Mouse (Mus musculus) midbrain, postnatal 0 days (tissue): ENCODE results near the gene Tmf1. TPM values are rescaled to one million over a fixed set of nuclear protein-coding genes. Genes with fewer than 3 reads are reported as not detected.

Experiments used
- ATAC-seq: fragments of 200-750 bp; cut with Nextera tagmentation; 2 replicates; pipeline ENCODE4 v1.8.0; 2017; ENCODE audit warnings: moderate number of reproducible peaks, mild to moderate bottlenecking, moderate TSS enrichment, moderate library complexity; ENCODE audit not compliant: low FRiP score
- DNase-seq: peaks from one replicate; pipeline ENCODE4 v3.0.0-alpha.2; 2015; ENCODE audit warnings: low spot score
- H3K27ac ChIP-seq: fragments of 300-500 bp; sonication (generic); 2 replicates; pipeline ENCODE4 v1.5.1; 2014; ENCODE audit warnings: low read depth, mild to moderate bottlenecking, low read length, mixed read lengths
- H3K27me3 ChIP-seq: fragments of 300-500 bp; sonication (generic); 2 replicates; pipeline ENCODE4 v1.6.1; 2014; ENCODE audit warnings: low read length, control low read depth, mixed read lengths; ENCODE audit not compliant: insufficient read depth
- H3K36me3 ChIP-seq: fragments of 300-500 bp; sonication (generic); 2 replicates; pipeline ENCODE4 v1.6.1; 2014; ENCODE audit warnings: low read length, control low read depth, mixed read lengths; ENCODE audit not compliant: insufficient read depth
- H3K4me1 ChIP-seq: fragments of 300-500 bp; sonication (generic); 2 replicates; pipeline ENCODE4 v1.6.1; 2014; ENCODE audit warnings: mild to moderate bottlenecking, control low read depth, antibody characterized with exemption, low read length, mixed read lengths; ENCODE audit not compliant: insufficient read depth
- H3K4me2 ChIP-seq: fragments of 300-500 bp; sonication (generic); 2 replicates; pipeline ENCODE4 v1.6.1; 2014; ENCODE audit warnings: low read depth, mild to moderate bottlenecking, low read length, mixed read lengths; ENCODE audit not compliant: poor library complexity, severe bottlenecking
- H3K4me3 ChIP-seq: fragments of 300-500 bp; sonication (generic); 2 replicates; pipeline ENCODE4 v1.5.1; 2014; ENCODE audit warnings: low read depth, mild to moderate bottlenecking, low read length, moderate library complexity
- H3K9ac ChIP-seq: fragments of 300-500 bp; sonication (generic); replicated peaks from 2 replicates; pipeline ENCODE4 v1.6.1; 2014; ENCODE audit warnings: mild to moderate bottlenecking, low read length, moderate library complexity, mixed read lengths; ENCODE audit not compliant: poor library complexity, severe bottlenecking
- H3K9me3 ChIP-seq: fragments of 300-500 bp; sonication (generic); 2 replicates; pipeline ENCODE4 v1.6.1; 2016; ENCODE audit warnings: low read length, control low read depth
- CTCF ChIP-seq: IDR thresholded peaks from 2 replicates; pipeline ENCODE4 v1.5.1; 2016; ENCODE audit warnings: antibody characterized with exemption, mild to moderate bottlenecking
- WGBS: fragments of 180-500 bp; shearing (Covaris S2); extraction: QIAGEN DNeasy Blood & Tissue Kit; methylation state at CpG from one replicate; pipeline ENCODE4 v1.1.7; 2014; 5-methylcytosine and 5-hydroxymethylcytosine counted together
- polyA plus RNA-seq: library from polyadenylated mRNA; unstranded; fragments of >200 nt; fragmentation: Nextera tagmentation; extraction: Ambion mirVana; gene quantifications from 2 replicates; pipeline ENCODE4 v1.2.1, GENCODE M21; 2015
- total RNA-seq: library from RNA; depleted of rRNA; stranded (reverse); fragments of >200 nt; gene quantifications from 2 replicates; pipeline ENCODE4 v1.2.3, GENCODE M21; 2014

Tmf1 gene
- total and polyA plus RNA-seq, 2 experiments from 2014 or later = 23.4 to 51.4 TPM

GRCm38 (mm10) chr6:97210962-97211601, 32.2 kb upstream of the Tmf1 start:
- H3K4me2 ChIP-seq = peak overlapping the region; percentile 75
- H3K9me3 ChIP-seq = no peaks in the 10 kb centered on the region
- H3K4me3 ChIP-seq = peak overlapping the region; percentile 67
- ATAC-seq = peak; percentile 61
- peak overlapping the region; percentile 82 for H3K9ac ChIP-seq
- peaks cover 8% of the 10 kb centered on the region; the same call in 1 of the 2 replicates for H3K4me1 ChIP-seq
- H3K27me3 ChIP-seq = no peaks in the 10 kb centered on the region
- DNase-seq = peak; percentile 16
- H3K36me3 ChIP-seq = no peaks in the 10 kb centered on the region
- peak overlapping the region; percentile 59 for H3K27ac ChIP-seq
- no peak; the same call in 1 of the 2 replicates for TF ChIP-seq CTCF
- 1% methylated on average over 22 of the region's 22 CpGs for WGBS

GRCm38 (mm10) chr6:97210191-97210961, 31.5 kb upstream of the Tmf1 start, which contains the start of gene Arl6ip5:
TSS of gene Arl6ip5 (plus strand) at chr6:97210689.
- peak; percentile 73 for ATAC-seq
- H3K4me3 ChIP-seq = peak within 1 kb of the TSS; percentile 67
- 9% methylated on average over 32 of the region's 32 CpGs for WGBS
- H3K9ac ChIP-seq = peak within 1 kb of the TSS; percentile 82
- 0 out of 2 replicates have a peak, but pooled peaks have one; percentile 1 for TF ChIP-seq CTCF
- peaks cover 8% of the 10 kb centered on the region; the same call in 1 of the 2 replicates for H3K4me1 ChIP-seq
- H3K9me3 ChIP-seq = no peaks in the 10 kb centered on the region
- H3K27me3 ChIP-seq = no peaks in the 10 kb centered on the region
- H3K27ac ChIP-seq = peak within 1 kb of the TSS; percentile 59
- H3K4me2 ChIP-seq = peak within 1 kb of the TSS; percentile 75
- DNase-seq = peak; percentile 95
- H3K36me3 ChIP-seq = no peaks in the 10 kb centered on the region

GRCm38 (mm10) chr6:97209751-97210150, 30.8 kb upstream of the Tmf1 start:
- no peak overlapping the region for H3K4me3 ChIP-seq
- WGBS = 92% methylated on average over 4 of the region's 4 CpGs
- H3K9ac ChIP-seq = no peak overlapping the region
- TF ChIP-seq CTCF = no peak
- H3K36me3 ChIP-seq = no peaks in the 10 kb centered on the region
- H3K27ac ChIP-seq = no peak overlapping the region
- H3K4me2 ChIP-seq = no peak overlapping the region
- no peaks in the 10 kb centered on the region for H3K9me3 ChIP-seq
- H3K27me3 ChIP-seq = no peaks in the 10 kb centered on the region
- peaks cover 8% of the 10 kb centered on the region; the same call in 1 of the 2 replicates for H3K4me1 ChIP-seq
- no peak for ATAC-seq
- DNase-seq = no peak

- no peak for ATAC-seq
- no peak overlapping the region for H3K4me2 ChIP-seq
- TF ChIP-seq CTCF = no peak
- H3K9ac ChIP-seq = no peak overlapping the region
- 46% methylated on average over 3 of the region's 3 CpGs for WGBS
- DNase-seq = no peak
- no peaks in the 10 kb centered on the region for H3K36me3 ChIP-seq
- H3K4me1 ChIP-seq = peaks cover 8% of the 10 kb centered on the region; the same call in 1 of the 2 replicates
- no peak overlapping the region for H3K4me3 ChIP-seq
- no peak overlapping the region for H3K27ac ChIP-seq
- H3K27me3 ChIP-seq = no peaks in the 10 kb centered on the region
- no peaks in the 10 kb centered on the region for H3K9me3 ChIP-seq
These were observed 30.3 kb upstream of the Tmf1 start for GRCm38 (mm10) chr6:97209201-97209600.

GRCm38 (mm10) chr6:97208406-97208805, 29.5 kb upstream of the Tmf1 start:
- no peak overlapping the region for H3K4me3 ChIP-seq
- H3K4me1 ChIP-seq = peaks cover 8% of the 10 kb centered on the region; the same call in 1 of the 2 replicates
- H3K4me2 ChIP-seq = no peak overlapping the region
- H3K36me3 ChIP-seq = no peaks in the 10 kb centered on the region
- no peak overlapping the region for H3K9ac ChIP-seq
- no peaks in the 10 kb centered on the region for H3K27me3 ChIP-seq
- WGBS = 38% methylated on average over 3 of the region's 3 CpGs
- TF ChIP-seq CTCF = no peak
- H3K9me3 ChIP-seq = no peaks in the 10 kb centered on the region
- H3K27ac ChIP-seq = no peak overlapping the region
- ATAC-seq (no peak), DNase-seq (no peak)

GRCm38 (mm10) chr6:97207085-97207484, 28.2 kb upstream of the Tmf1 start:
- Histone ChIP-seq H3K27ac (no peak overlapping the region), H3K9ac (no peak overlapping the region), H3K4me1 (peaks cover 5% of the 10 kb centered on the region; the same call in 1 of the 2 replicates), H3K4me2 (no peak overlapping the region), H3K36me3 (no peaks in the 10 kb centered on the region), H3K27me3 (no peaks in the 10 kb centered on the region), H3K9me3 (no peaks in the 10 kb centered on the region), H3K4me3 (no peak overlapping the region)
- DNase-seq = no peak
- no peak for TF ChIP-seq CTCF
- WGBS = 80% methylated on average over 4 of the region's 4 CpGs
- no peak for ATAC-seq
